Mouse (Mus musculus) liver, adult 2 months (tissue): ENCODE results near the gene Poln. TPM values are rescaled to one million over a fixed set of nuclear protein-coding genes. Genes with fewer than 3 reads are reported as not detected.

Source experiments
- DNase-seq: peaks from one replicate; pipeline ENCODE4 v3.0.0-alpha.2; 2011; ENCODE audit warnings: low read depth, low spot score; ENCODE audit errors: extremely low read depth
- H3K27ac ChIP-seq: fragments of 200-500 bp; replicated peaks from 2 replicates; pipeline ENCODE4 v1.5.1; 2012; ENCODE audit warnings: low read depth, mild to moderate bottlenecking, control low read depth, inconsistent platforms, low read length; ENCODE audit not compliant: insufficient read depth
- H3K27me3 ChIP-seq: fragments of 200-500 bp; 2 replicates; pipeline ENCODE4 v1.6.1; 2012; ENCODE audit warnings: mild to moderate bottlenecking, moderate library complexity, low read length, inconsistent platforms; ENCODE audit not compliant: control insufficient read depth, insufficient read depth
- H3K36me3 ChIP-seq: fragments of 200-500 bp; 2 replicates; pipeline ENCODE4 v1.6.1; 2012; ENCODE audit warnings: low read length, inconsistent platforms; ENCODE audit not compliant: control insufficient read depth, insufficient read depth
- H3K4me1 ChIP-seq: fragments of 200-500 bp; 2 replicates; pipeline ENCODE4 v1.6.1; 2011; ENCODE audit warnings: low read length; ENCODE audit not compliant: control insufficient read depth, insufficient read depth
- H3K4me3 ChIP-seq: fragments of 200-500 bp; 2 replicates; pipeline ENCODE4 v1.5.1; 2011; ENCODE audit warnings: low read depth, mild to moderate bottlenecking, control low read depth, low read length, moderate library complexity; ENCODE audit not compliant: insufficient read depth
- H3K79me2 ChIP-seq: fragments of 200-500 bp; 2 replicates; pipeline ENCODE4 v1.6.1; 2012; ENCODE audit warnings: inconsistent platforms, mild to moderate bottlenecking, low read length, moderate library complexity; ENCODE audit not compliant: control insufficient read depth, insufficient read depth
- H3K9ac ChIP-seq: fragments of 200-500 bp; 2 replicates; pipeline ENCODE4 v1.6.1; 2012; ENCODE audit warnings: low read depth, mild to moderate bottlenecking, control low read depth, inconsistent platforms, low read length
- CTCF ChIP-seq: fragments of 200-500 bp; IDR thresholded peaks from 2 replicates; pipeline ENCODE4 v1.5.1; 2011; ENCODE audit warnings: low read depth, low read length, control low read depth
- POLR2A ChIP-seq: fragments of 200-500 bp; IDR thresholded peaks from 2 replicates; pipeline ENCODE4 v1.6.1; 2011; ENCODE audit warnings: low read length, control low read depth; ENCODE audit not compliant: insufficient read depth; ENCODE audit errors: extremely low read depth
- WGBS: fragments of 180-500 bp; shearing (Covaris S2); methylation state at CpG from one replicate; pipeline ENCODE4 v1.1.7; 2018; 5-methylcytosine and 5-hydroxymethylcytosine counted together
- polyA plus RNA-seq: library from polyadenylated mRNA; depleted of rRNA; stranded (reverse); fragments of >200 nt; gene quantifications from 2 replicates; pipeline ENCODE4 v1.2.3, GENCODE M21; 2012
- total RNA-seq: library from RNA; depleted of rRNA; stranded (reverse); fragments of >200 nt; gene quantifications from 2 replicates; pipeline ENCODE4 v1.2.3, GENCODE M21; 2014

Gene Poln
- total and polyA plus RNA-seq, 2 experiments = not detected

DNA sequence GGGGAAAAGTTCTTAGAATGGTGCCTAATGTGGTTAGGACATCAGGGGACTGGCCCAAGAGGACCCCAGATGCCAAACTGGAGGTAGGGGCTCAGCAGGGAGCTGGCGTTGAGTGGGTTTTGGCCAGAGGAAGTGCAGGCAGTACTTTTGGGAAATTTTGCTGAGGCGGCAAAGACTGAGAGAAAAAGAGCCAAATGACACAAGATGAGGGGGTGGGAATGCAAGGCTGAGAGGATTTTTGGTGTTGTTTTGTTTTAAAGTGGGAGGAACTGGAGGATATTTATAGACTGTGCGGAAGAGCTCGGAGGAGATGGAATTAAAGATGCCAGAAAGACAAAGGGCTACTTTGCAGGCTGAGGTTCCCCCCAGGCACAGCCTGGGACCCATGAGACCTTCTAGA is 1.5 kb upstream of the Poln start:
- peak overlapping the region; percentile 88 for H3K27ac ChIP-seq
- no peak overlapping the region for H3K4me3 ChIP-seq
- peaks cover 4% of the 10 kb centered on the region; the same call in 1 of the 2 replicates for H3K4me1 ChIP-seq
- WGBS = 71% methylated on average over 4 of the region's 4 CpGs
- peaks cover 4% of the 10 kb centered on the region; the same call in 1 of the 2 replicates for H3K36me3 ChIP-seq
- H3K9ac ChIP-seq = no peak overlapping the region
- DNase-seq = peak; percentile 37
- no peaks in the 10 kb centered on the region; the same call in 1 of the 2 replicates for H3K79me2 ChIP-seq
- no peaks in the 10 kb centered on the region for H3K27me3 ChIP-seq
- no peak for TF ChIP-seq CTCF
- TF ChIP-seq POLR2A = no peak

DNA sequence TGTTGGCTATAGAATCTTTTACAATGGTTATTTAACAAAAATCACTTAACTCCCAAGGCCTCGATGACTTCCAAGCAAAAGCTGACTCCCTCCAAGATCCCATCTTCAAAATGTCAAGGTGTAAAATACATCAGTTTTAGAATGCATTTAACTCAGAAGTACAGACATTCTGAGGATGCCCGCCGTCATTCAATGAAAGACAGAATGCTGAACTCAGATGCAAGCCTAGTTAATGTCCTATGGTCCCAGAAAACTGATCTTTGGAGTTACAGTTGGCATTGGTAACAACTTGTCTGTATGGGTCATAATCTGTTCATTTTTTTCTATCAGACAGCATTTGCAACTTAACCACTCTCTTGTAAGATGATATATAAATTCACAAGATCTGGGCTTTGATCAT is 706 bp upstream of the Poln start:
- DNase-seq = no peak
- Histone ChIP-seq H3K27ac (peak overlapping the region; percentile 89), H3K4me1 (peaks cover 4% of the 10 kb centered on the region; the same call in 1 of the 2 replicates), H3K4me3 (peak overlapping the region; percentile 48), H3K79me2 (no peaks in the 10 kb centered on the region; the same call in 1 of the 2 replicates), H3K36me3 (peaks cover 3% of the 10 kb centered on the region; the same call in 1 of the 2 replicates), H3K27me3 (no peaks in the 10 kb centered on the region), H3K9ac (peak overlapping the region; percentile 75; the same call in 1 of the 2 replicates)
- 80% methylated on average over 3 of the region's 3 CpGs for WGBS
- TF ChIP-seq CTCF (no peak), POLR2A (no peak)

DNA sequence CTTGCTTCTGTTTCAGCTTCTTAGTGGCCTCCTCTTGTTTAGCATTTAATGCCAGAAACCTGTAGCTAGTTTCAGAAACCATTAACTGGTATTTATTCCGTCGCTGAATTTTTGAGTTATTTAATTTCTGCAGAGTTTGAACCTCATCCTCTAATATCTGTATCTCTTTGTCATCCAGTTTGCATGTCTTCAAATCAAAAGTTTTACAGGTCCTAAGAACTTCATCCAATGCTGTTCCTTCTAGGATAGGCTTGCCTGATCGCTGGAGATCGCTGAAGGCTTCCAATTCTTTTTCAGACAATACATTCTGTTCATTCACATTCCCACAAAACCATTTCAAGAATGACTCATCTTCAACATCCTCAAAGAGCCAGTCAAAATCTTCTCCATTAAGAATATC is 1.4 kb downstream of the Poln start:
- H3K9ac ChIP-seq = no peak overlapping the region
- WGBS = 82% methylated on average over 4 of the region's 4 CpGs
- H3K27ac ChIP-seq = no peak overlapping the region
- H3K36me3 ChIP-seq = peaks cover 9% of the 10 kb centered on the region
- TF ChIP-seq CTCF = no peak
- no peak for TF ChIP-seq POLR2A
- no peak overlapping the region for H3K4me3 ChIP-seq
- DNase-seq = no peak
- peaks cover 4% of the 10 kb centered on the region; the same call in 1 of the 2 replicates for H3K4me1 ChIP-seq
- H3K27me3 ChIP-seq = no peaks in the 10 kb centered on the region
- no peaks in the 10 kb centered on the region; the same call in 1 of the 2 replicates for H3K79me2 ChIP-seq

DNA sequence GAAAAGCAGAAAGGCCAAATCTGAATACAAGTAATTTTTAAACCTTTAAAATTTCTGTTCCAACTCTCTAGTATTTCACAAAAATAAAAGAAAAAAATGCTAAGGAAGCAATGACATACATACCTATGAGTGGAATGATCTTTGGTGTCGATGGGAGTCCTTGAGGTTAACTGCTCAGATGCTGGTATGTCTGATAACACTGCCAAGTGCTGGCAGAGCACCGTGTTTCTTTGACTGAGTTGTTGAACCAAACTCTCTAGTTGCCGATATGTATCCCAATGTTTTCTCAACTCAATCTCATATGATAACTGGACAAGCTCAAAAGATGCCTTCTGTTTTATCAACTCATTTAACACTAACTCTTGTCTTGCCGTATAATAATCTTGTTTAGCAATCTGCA is 3.5 kb downstream of the Poln start:
- no peak overlapping the region for H3K27ac ChIP-seq
- 74% methylated on average over 4 of the region's 4 CpGs for WGBS
- DNase-seq = no peak

DNA sequence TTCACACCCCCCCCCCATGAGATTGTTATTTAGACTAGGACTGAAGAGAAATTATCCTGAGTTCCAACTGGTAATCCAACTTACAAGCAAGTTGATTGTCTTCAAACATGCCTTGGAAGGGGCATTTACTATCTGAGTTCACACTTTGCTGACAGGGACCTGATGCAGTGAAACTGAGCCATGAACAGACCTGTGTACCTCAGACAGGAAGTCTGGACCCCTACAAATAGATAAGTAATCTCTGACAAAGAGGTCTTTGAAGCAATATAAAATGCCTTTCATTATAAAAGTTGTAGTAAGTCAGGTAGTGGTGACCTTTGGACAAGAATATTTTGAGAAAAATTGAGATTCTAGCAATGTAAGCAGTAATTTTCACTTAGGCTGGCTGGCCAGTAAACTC is 20.8 kb downstream of the Poln start:
- H3K27ac ChIP-seq = no peak overlapping the region
- no peaks in the 10 kb centered on the region for H3K27me3 ChIP-seq
- TF ChIP-seq CTCF = no peak
- H3K4me3 ChIP-seq = no peak overlapping the region
- no peak overlapping the region for H3K9ac ChIP-seq
- H3K4me1 ChIP-seq = no peaks in the 10 kb centered on the region
- DNase-seq = no peak
- no peaks in the 10 kb centered on the region for H3K79me2 ChIP-seq
- H3K36me3 ChIP-seq = peaks cover 2% of the 10 kb centered on the region

More for the DNA sequence above, 3.5 kb downstream of the Poln start:
- no peaks in the 10 kb centered on the region for H3K27me3 ChIP-seq
- no peak overlapping the region for H3K9ac ChIP-seq
- peaks cover 4% of the 10 kb centered on the region; the same call in 1 of the 2 replicates for H3K4me1 ChIP-seq
- H3K79me2 ChIP-seq = no peaks in the 10 kb centered on the region; the same call in 1 of the 2 replicates
- H3K36me3 ChIP-seq = peaks cover 9% of the 10 kb centered on the region
- no peak overlapping the region for H3K4me3 ChIP-seq
- TF ChIP-seq CTCF (no peak), POLR2A (no peak)

DNA sequence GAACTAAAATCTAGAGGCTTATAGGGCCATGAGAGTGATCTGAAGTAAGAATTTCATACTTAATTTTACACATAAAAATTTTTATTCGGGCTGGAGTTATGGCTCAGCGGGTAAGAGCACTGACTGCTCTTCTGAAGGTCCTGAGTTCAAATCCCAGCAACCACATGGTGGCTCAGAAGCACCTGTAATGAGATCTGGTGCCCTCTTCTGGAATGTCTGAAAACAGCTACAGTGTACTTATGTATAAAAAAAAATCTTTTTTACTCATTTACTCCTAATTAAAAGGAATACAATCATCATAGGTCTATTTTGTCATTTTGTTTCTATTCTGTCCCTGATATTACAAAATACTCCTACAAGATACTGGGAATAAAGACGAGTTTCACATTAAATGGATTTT is 21.7 kb downstream of the Poln start:
- DNase-seq = no peak
- no peak overlapping the region for H3K4me3 ChIP-seq
- no peaks in the 10 kb centered on the region for H3K36me3 ChIP-seq
- H3K4me1 ChIP-seq = no peaks in the 10 kb centered on the region
- TF ChIP-seq POLR2A (no peak), CTCF (no peak)
- no peak overlapping the region for H3K9ac ChIP-seq
- WGBS = 98% methylated on average over 3 of the region's 3 CpGs
- no peaks in the 10 kb centered on the region for H3K27me3 ChIP-seq
- H3K27ac ChIP-seq = no peak overlapping the region
- no peaks in the 10 kb centered on the region for H3K79me2 ChIP-seq
